In genomic region chr1:127414500-127414899, GRCm38 (mm10) we compare ENCODE assay signal across 13 mouse cellular contexts.
DNase-seq lines count a peak whose midpoint lies in the region; ATAC-seq lines count a peak whose summit lies in the region.
"Had no signal": no experiment of that assay in that cellular context is flagged by ENCODE, and none has a peak within 500 bp of the region (broad histone marks: within the 10 kb centered on the region; RNA-seq: fewer than 3 reads in every experiment).

No protein-coding gene starts in this region.

- no peak overlapping the region for H3K4me2 ChIP-seq in forebrain, embryonic 11.5 days (ENCODE audit: low read depth, low read length, severe bottlenecking)
- no peak overlapping the region for H3K4me2 ChIP-seq in midbrain, embryonic 13.5 days (replicated peaks)
- H3K4me2 ChIP-seq in midbrain, embryonic 16.5 days (ENCODE audit: low read length) = no peak overlapping the region
- H3K4me2 ChIP-seq: embryonic facial prominence, embryonic 13.5 days; liver, embryonic 13.5 days had no signal

- H3K27me3 ChIP-seq in forebrain, embryonic 10.5 days (ENCODE audit: poor library complexity, severe bottlenecking) = no peaks in the 10 kb centered on the region
- H3K27me3 ChIP-seq in forebrain, embryonic 11.5 days (ENCODE audit: control insufficient read depth, insufficient read depth, low read length) = no peaks in the 10 kb centered on the region
- no peaks in the 10 kb centered on the region for H3K27me3 ChIP-seq in midbrain, embryonic 13.5 days
- H3K27me3 ChIP-seq in midbrain, embryonic 16.5 days (ENCODE audit: control insufficient read depth, insufficient read depth, low read depth, low read length) = no peaks in the 10 kb centered on the region
- H3K27me3 ChIP-seq: embryonic facial prominence, embryonic 13.5 days; liver, embryonic 13.5 days had no signal

- no peaks in the 10 kb centered on the region for H3K9me3 ChIP-seq in forebrain, embryonic 10.5 days
- no peaks in the 10 kb centered on the region for H3K9me3 ChIP-seq in forebrain, embryonic 11.5 days (ENCODE audit: control insufficient read depth, low read length)
- no peaks in the 10 kb centered on the region for H3K9me3 ChIP-seq in midbrain, embryonic 13.5 days
- no peaks in the 10 kb centered on the region for H3K9me3 ChIP-seq in midbrain, embryonic 16.5 days (replicated peaks; ENCODE audit: control insufficient read depth, low read length, poor library complexity, severe bottlenecking)
- H3K9me3 ChIP-seq: embryonic facial prominence, embryonic 13.5 days; liver, embryonic 13.5 days had no signal

- no peak for DNase-seq in forebrain, embryonic 10.5 days (ENCODE audit: extremely low spot score, low spot score)
- DNase-seq in forebrain, embryonic 11.5 days (ENCODE audit: low spot score) = no peak
- peak; percentile 39 to 44 for DNase-seq in cerebellum, postnatal 36 days
- DNase-seq in layer of hippocampus, adult 9-11 months = peak; percentile 33
- no peak for DNase-seq in urinary bladder, postnatal 36 days (ENCODE audit: low spot score in 2 of 2)
- DNase-seq: heart, postnatal 4 days; liver, embryonic 13.5 days had no signal

- peak overlapping the region; percentile 44; the same call in 1 of the 2 replicates for H3K27ac ChIP-seq in forebrain, embryonic 10.5 days
- H3K27ac ChIP-seq in forebrain, embryonic 11.5 days (ENCODE audit: low read depth, low read length) = no peak overlapping the region
- H3K27ac ChIP-seq in midbrain, embryonic 13.5 days = no peak overlapping the region
- H3K27ac ChIP-seq in midbrain, embryonic 16.5 days (ENCODE audit: low read length) = no peak overlapping the region
- H3K27ac ChIP-seq: embryonic facial prominence, embryonic 13.5 days; liver, embryonic 13.5 days; macrophage had no signal

- ATAC-seq in forebrain, embryonic 11.5 days (replicated peaks; ENCODE audit: low FRiP score) = no peak
- ATAC-seq in midbrain, embryonic 13.5 days = 0 out of 2 replicates have a peak, but pooled peaks have one; percentile 40
- ATAC-seq in midbrain, embryonic 16.5 days = no peak
- ATAC-seq in erythroblast, adult 5-6 weeks (replicated peaks; ENCODE audit: low FRiP score, poor library complexity, severe bottlenecking) = no peak
- ATAC-seq: activated CD4-positive, CD25-positive, alpha-beta regulatory T cell, adult 4 months had no signal

- no peak overlapping the region for H3K4me3 ChIP-seq in forebrain, embryonic 10.5 days
- no peak overlapping the region for H3K4me3 ChIP-seq in forebrain, embryonic 11.5 days (ENCODE audit: low read depth, low read length)
- H3K4me3 ChIP-seq in midbrain, embryonic 13.5 days (replicated peaks) = no peak overlapping the region
- H3K4me3 ChIP-seq in midbrain, embryonic 16.5 days (ENCODE audit: low read depth, low read length) = no peak overlapping the region
- H3K4me3 ChIP-seq: embryonic facial prominence, embryonic 13.5 days; liver, embryonic 13.5 days had no signal

- 71% methylated on average over 7 of the region's 7 CpGs for WGBS in forebrain, embryonic 10.5 days
- 51% methylated on average over 7 of the region's 7 CpGs for WGBS in forebrain, embryonic 11.5 days
- WGBS in midbrain, embryonic 13.5 days = 45% methylated on average over 7 of the region's 7 CpGs
- WGBS in midbrain, embryonic 16.5 days = 39% methylated on average over 7 of the region's 7 CpGs

- peaks cover 51% of the 10 kb centered on the region for H3K36me3 ChIP-seq in forebrain, embryonic 10.5 days (replicated peaks)
- H3K36me3 ChIP-seq in forebrain, embryonic 11.5 days (ENCODE audit: control insufficient read depth, insufficient read depth, low read length) = no peaks in the 10 kb centered on the region; the same call in 1 of the 2 replicates
- peaks cover 21% of the 10 kb centered on the region for H3K36me3 ChIP-seq in midbrain, embryonic 13.5 days
- H3K36me3 ChIP-seq in midbrain, embryonic 16.5 days (ENCODE audit: control insufficient read depth, insufficient read depth, low read length) = no peaks in the 10 kb centered on the region
- H3K36me3 ChIP-seq: liver, embryonic 13.5 days had no signal

- H3K9ac ChIP-seq in forebrain, embryonic 11.5 days (ENCODE audit: low read length) = no peak overlapping the region
- H3K9ac ChIP-seq in midbrain, embryonic 13.5 days (replicated peaks) = no peak overlapping the region
- H3K9ac ChIP-seq in midbrain, embryonic 16.5 days (ENCODE audit: low read depth, low read length) = no peak overlapping the region
- H3K9ac ChIP-seq: embryonic facial prominence, embryonic 13.5 days; liver, embryonic 13.5 days had no signal

- H3K4me1 ChIP-seq in forebrain, embryonic 10.5 days = peaks cover 34% of the 10 kb centered on the region
- 0 out of 2 replicates have a peak, but pooled peaks cover 2% of the 10 kb centered on the region for H3K4me1 ChIP-seq in forebrain, embryonic 11.5 days (replicated peaks; ENCODE audit: control insufficient read depth, insufficient read depth, low read length)
- H3K4me1 ChIP-seq in midbrain, embryonic 13.5 days (replicated peaks) = peaks cover 12% of the 10 kb centered on the region; the same call in 1 of the 2 replicates
- no peaks in the 10 kb centered on the region for H3K4me1 ChIP-seq in midbrain, embryonic 16.5 days (ENCODE audit: control insufficient read depth, insufficient read depth, low read length)
- H3K4me1 ChIP-seq: embryonic facial prominence, embryonic 13.5 days had no signal

Comparison
In these comparisons a context has a peak if more than half of its experiments do, and no peak if none do; other contexts are left out.
1. DNase-seq: peak in cerebellum, postnatal 36 days (2 of 2) and layer of hippocampus, adult 9-11 months (single experiment); none in forebrain, embryonic 10.5 days (single experiment), forebrain, embryonic 11.5 days (single experiment) and urinary bladder, postnatal 36 days (0 of 2).